Mouse (Mus musculus): ENCODE data around the gene Ddr1. TPM values are rescaled to one million over a fixed set of nuclear protein-coding genes. Genes with fewer than 3 reads are reported as not detected.

Gene Ddr1
- polyA plus RNA-seq (2015; fragmentation: Nextera tagmentation; extraction: Ambion mirVana), result 13.8 and 18.6 TPM in 2 replicates

DNA sequence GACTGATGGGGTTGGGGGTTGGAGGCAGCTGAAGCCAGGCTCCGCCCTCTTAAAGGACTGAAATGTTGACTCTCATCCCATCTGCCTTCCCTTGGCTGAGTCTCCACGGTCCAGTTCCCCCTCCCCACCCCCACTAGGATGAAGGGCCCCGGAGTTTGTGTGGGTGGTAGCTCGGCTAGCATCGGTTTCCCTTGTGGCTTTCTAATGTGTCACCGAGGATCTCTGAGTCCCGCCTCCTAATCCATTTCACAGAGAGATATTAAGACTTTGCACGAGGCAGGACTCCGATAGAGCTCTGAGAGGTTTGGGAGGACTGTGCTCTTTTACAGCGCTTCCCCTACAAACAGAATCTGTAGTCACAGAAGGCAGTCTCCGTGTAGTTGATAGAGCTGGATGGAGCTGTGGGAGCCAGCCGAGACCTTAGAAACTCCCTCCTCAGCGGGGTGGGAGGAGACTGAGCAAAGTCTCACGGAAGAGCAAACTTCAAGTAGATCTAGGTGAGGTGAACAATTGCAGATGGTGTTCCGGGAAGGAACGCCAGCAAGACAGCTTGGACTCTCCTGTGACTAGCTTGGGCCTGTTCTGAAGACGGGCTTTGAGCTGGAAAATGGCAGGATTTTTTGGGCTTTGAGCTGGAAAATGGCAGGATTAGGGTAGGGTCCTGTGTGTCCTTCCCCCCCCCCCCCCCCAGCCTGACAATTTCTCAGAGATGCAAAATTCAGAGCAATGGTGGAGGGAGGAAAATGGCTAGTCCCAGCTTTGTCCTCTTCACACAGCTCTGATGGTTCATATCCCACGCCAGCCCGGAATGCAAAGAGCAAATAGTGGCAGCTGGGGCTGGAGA is at the start of gene Ddr1:
Gene Ddr1, minus strand, starts transcription at position 1 of the 844 bp plus-strand sequence.

DNA sequence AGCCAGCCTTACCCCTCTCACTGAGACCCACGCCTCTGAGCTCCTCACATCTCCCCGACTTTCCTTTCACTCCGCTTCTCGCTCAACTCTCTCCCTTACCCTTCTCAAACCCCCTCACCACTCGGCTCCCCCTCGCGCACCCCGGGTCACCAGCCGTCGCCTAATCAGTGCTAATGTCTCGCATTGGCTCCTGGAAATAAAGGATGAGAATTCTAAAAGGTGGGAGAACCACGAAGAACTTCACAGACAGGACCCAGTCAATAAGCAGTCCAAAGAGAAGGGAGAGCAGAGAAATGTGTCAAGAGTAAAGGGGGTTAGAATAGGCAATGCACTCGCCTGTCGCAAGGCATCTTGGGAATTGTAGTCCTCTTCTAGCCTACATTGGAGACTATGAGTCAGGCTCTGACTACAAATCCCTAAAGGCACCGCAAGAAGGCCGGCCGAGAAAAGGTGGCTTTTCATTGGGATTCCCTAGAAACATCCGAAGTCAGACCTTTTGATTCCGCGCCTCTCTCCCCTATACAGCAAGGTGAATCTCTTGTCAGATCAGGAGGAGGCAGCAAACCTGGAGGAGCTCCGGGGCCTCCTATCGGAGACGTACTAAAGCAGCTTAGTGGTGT is 30.9 kb downstream of the Ddr1 start, which contains the start of gene Gtf2h4:
Gene Gtf2h4, minus strand, starts transcription at position 324 of the 620 bp plus-strand sequence.

DNA sequence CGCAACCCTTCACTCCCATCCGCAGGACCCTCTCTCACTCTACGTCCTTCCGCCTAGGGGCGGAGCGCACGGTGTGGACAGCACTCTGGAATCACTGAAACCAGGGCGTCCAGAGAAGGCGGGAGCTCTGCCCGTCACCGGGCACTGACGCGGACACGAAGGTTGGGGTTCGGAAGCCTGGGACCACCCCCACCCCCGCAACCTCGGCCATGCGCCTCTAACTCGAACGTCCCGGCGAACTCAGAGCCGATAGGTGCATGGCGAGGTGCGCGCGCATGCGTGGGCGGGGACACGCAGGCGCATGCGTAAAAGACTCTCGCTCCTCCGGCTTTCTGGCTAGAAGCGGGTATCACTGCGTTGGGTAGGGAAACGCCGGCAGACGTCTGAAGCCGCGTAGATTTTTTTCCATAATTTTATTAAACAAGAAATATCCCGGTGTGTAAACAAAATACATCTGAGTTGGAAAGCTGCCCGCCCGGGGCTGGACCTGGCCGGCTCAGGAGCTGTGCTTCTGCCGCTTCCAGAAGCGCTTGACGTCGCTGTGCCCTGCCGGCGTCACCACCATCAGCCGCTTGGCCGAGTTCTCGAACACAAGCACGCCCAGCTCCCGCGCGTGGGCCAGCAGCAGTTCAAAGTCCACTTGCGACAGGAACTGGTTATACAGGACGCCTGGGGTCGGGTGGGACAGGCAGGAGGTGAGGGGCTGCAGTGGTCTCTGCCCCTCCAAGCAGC is 36.9 kb downstream of the Ddr1 start, which contains the start of gene Vars2:
Gene Vars2, minus strand, starts transcription at position 259 of the 732 bp plus-strand sequence.

GRCm38 (mm10) chr17:35643609-35644236 is 60.7 kb downstream of the Ddr1 start, which contains the start of gene Mucl3:
Gene Mucl3, minus strand, starts transcription at chr17:35643695.

Other genes with a start within 250 kb of the Ddr1 start
- gene H2-Q10, start 234.5 kb downstream of the Ddr1 start, polyA plus RNA-seq (2015; fragmentation: Nextera tagmentation; extraction: Ambion mirVana), result 12.6 and 15.2 TPM in 2 replicates
- gene Pou5f1, start 198.6 kb downstream of the Ddr1 start, polyA plus RNA-seq (2015; fragmentation: Nextera tagmentation; extraction: Ambion mirVana), result 0.10 and 0.12 TPM in 2 replicates
- gene Tcf19, start 187.8 kb downstream of the Ddr1 start, polyA plus RNA-seq (2015; fragmentation: Nextera tagmentation; extraction: Ambion mirVana), result 46.3 and 52.7 TPM in 2 replicates
- gene Cchcr1, start 187.5 kb downstream of the Ddr1 start, polyA plus RNA-seq (2015; fragmentation: Nextera tagmentation; extraction: Ambion mirVana), result 9.7 and 11.4 TPM in 2 replicates
- gene Psors1c2, start 171.4 kb downstream of the Ddr1 start, polyA plus RNA-seq (2015; fragmentation: Nextera tagmentation; extraction: Ambion mirVana), result 0.16 TPM in 1 of 2 replicates, not detected in the other
- gene Cdsn, start 152.5 kb downstream of the Ddr1 start, polyA plus RNA-seq (2015; fragmentation: Nextera tagmentation; extraction: Ambion mirVana), result 0.05 and 0.07 TPM in 2 replicates
- gene 2300002M23Rik, start 137.2 kb downstream of the Ddr1 start, polyA plus RNA-seq (2015; fragmentation: Nextera tagmentation; extraction: Ambion mirVana), result not detected in 2 replicates
- gene Sfta2, start 103.1 kb downstream of the Ddr1 start, polyA plus RNA-seq (2015; fragmentation: Nextera tagmentation; extraction: Ambion mirVana), result not detected in 2 replicates
- gene Gm9573, start 78.0 kb downstream of the Ddr1 start, polyA plus RNA-seq (2015; fragmentation: Nextera tagmentation; extraction: Ambion mirVana), result not detected in 2 replicates
- gene Mucl3, start 60.9 kb downstream of the Ddr1 start, polyA plus RNA-seq (2015; fragmentation: Nextera tagmentation; extraction: Ambion mirVana), result 0.07 and 0.12 TPM in 2 replicates
- gene Vars2, start 37.0 kb downstream of the Ddr1 start, polyA plus RNA-seq (2015; fragmentation: Nextera tagmentation; extraction: Ambion mirVana), result 7.5 and 7.6 TPM in 2 replicates
- 23.5 and 25.8 TPM in 2 replicates for gene Gtf2h4, start 30.9 kb downstream of the Ddr1 start, polyA plus RNA-seq (2015; fragmentation: Nextera tagmentation; extraction: Ambion mirVana)
- 32.9 and 36.5 TPM in 2 replicates for gene Ier3, start 117.1 kb upstream of the Ddr1 start, polyA plus RNA-seq (2015; fragmentation: Nextera tagmentation; extraction: Ambion mirVana)
- gene Flot1, start 118.6 kb upstream of the Ddr1 start, polyA plus RNA-seq (2015; fragmentation: Nextera tagmentation; extraction: Ambion mirVana), result 45.6 and 54.3 TPM in 2 replicates
- 563 and 593 TPM in 2 replicates for gene Tubb5, start 133.7 kb upstream of the Ddr1 start, polyA plus RNA-seq (2015; fragmentation: Nextera tagmentation; extraction: Ambion mirVana)
- gene Mdc1, start 136.9 kb upstream of the Ddr1 start, polyA plus RNA-seq (2015; fragmentation: Nextera tagmentation; extraction: Ambion mirVana), result 6.5 and 7.6 TPM in 2 replicates
- 38.0 and 41.2 TPM in 2 replicates for gene Nrm, start 156.7 kb upstream of the Ddr1 start, polyA plus RNA-seq (2015; fragmentation: Nextera tagmentation; extraction: Ambion mirVana)
- gene Ppp1r18, start 161.0 kb upstream of the Ddr1 start, polyA plus RNA-seq (2015; fragmentation: Nextera tagmentation; extraction: Ambion mirVana), result 28.7 and 37.7 TPM in 2 replicates
- 33.5 and 34.1 TPM in 2 replicates for gene Dhx16, start 175.2 kb upstream of the Ddr1 start, polyA plus RNA-seq (2015; fragmentation: Nextera tagmentation; extraction: Ambion mirVana)
- gene 2310061I04Rik, start 192.8 kb upstream of the Ddr1 start, polyA plus RNA-seq (2015; fragmentation: Nextera tagmentation; extraction: Ambion mirVana), result 16.2 and 16.7 TPM in 2 replicates
- gene Atat1, start 205.5 kb upstream of the Ddr1 start, polyA plus RNA-seq (2015; fragmentation: Nextera tagmentation; extraction: Ambion mirVana), result 9.9 and 11.9 TPM in 2 replicates
- gene Mrps18b, start 211.8 kb upstream of the Ddr1 start, polyA plus RNA-seq (2015; fragmentation: Nextera tagmentation; extraction: Ambion mirVana), result 71.9 and 77.8 TPM in 2 replicates
- 17.4 and 18.4 TPM in 2 replicates for gene Ppp1r10, start 211.8 kb upstream of the Ddr1 start, polyA plus RNA-seq (2015; fragmentation: Nextera tagmentation; extraction: Ambion mirVana)